Mouse (Mus musculus): ENCODE data around the gene Ccdc34.

- TF ChIP-seq CTCF (conservative IDR thresholded peaks at IDR 0.05; ENCODE audit: low read length) (no peak), NANOG (IDR thresholded peaks at IDR 0.05; ENCODE audit: borderline replicate concordance, low read length) (no peak), POU5F1 (IDR thresholded peaks at IDR 0.05; ENCODE audit: borderline replicate concordance, low read length) (no peak)
Measured at GRCm38 (mm10) chr2:110005596-110006239, 11.9 kb upstream of the Ccdc34 start.

All from E14TG2a.4 (cell line).